Mouse (Mus musculus) left cerebral cortex, adult 18-20 months (tissue): ENCODE measurements around the gene Cfap77. TPM values are rescaled to one million over a fixed set of nuclear protein-coding genes. Genes with fewer than 3 reads are reported as not detected.

Experiments used
- DNase-seq, 2 experiments: peaks; one replicate each; pipeline ENCODE4 v3.0.0; 2021 to 2022; ENCODE audit warnings: low spot score in 2 of 2, mixed read lengths in 1 of 2
- total RNA-seq, 2 experiments: library from RNA; stranded (reverse); gene quantifications; 2 replicates each; pipeline ENCODE4 v1.2.3; 2021

Gene Cfap77
- total RNA-seq, 2 experiments from 2014 or later: not detected

DNA sequence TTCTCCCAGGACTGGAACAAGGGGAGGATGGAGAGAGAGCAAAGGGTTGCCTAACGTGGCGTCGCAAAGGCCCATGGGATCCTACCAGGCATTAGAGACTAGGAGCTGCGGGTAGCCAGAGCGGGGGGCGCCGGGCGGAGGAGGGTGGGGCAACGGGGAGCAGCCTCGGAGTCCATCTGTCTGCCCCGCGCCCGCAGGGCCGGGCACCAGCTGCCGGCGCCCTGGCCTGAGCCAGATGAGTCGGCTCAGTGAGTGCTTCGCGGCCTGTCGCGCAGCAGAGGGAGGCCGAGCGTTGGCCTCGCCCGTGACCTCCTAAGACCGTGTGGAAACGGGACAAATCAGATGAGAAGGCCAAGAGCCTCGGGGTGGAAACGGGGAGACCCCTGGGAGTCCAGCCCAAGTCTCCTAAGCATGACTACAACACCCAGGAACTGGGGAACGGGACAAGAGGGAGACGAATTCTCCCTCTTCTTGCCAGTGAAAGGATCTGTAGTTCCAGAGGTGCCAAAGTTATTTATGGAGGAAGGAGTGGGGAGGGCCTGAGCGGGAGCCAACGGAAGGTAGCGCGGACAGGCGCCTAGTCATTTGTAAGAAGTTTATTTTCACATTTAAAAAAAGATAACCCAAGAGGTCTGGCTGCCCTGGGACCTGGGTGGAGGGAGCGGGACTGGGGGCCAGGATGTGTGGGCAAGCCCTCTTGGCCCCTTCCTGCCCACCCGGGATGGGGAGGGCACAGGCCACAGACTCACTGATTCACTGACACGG lies 146.3 kb downstream of the Cfap77 start:
- DNase-seq: no peak

DNA sequence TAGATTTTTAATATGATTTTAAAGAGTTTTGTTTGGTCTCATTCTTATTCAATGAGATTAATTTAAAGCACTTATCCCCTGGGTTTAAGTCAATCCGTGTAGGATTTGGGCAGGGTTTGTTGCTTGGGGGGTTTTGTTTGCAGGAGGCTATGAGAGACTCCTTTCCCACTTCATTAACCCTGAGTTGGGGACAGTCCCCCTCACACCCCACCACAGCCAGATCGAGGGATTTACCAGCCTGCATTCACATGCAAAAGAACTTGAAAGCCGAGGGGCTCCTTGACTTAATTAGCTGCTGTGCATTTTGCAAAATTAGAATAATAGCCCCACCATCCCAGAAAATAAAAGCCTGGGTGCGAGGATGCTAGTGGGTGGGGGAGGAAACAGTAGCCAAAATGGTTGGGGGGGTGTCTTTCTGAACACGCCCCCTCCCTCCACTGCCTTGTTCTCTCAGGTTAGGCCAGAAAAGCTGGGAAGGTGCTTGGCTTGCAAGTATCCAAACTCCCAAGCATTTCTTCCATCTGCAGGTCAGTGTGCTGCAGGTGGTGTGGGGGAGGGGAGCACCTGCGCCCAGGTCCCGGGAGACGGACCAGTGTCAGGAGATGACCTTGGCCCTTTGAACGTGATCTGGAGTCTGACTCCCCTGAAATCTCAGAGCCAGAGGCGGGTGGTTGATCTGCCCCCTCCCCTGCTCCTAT lies 147.0 kb downstream of the Cfap77 start:
- no peak for DNase-seq

DNA sequence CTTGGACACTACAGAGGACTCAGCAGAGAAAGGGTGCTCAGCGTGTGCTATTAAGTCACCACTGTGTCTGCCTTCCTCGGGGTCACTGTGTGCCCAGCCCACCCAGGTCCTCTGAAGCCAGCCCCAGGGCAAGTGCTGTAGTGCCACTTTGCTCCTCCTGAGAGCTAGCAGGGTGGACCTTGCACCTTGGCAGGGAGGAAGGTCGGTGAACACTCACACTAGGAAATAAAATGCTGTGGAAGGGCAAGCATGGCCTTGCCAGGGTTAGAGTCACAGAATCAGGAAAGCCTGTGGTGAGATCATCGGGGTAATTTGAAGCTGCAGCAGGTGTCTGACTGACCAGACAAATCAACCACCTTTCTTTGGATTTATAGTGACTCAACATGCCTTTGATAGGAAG lies 149.3 kb downstream of the Cfap77 start:
- DNase-seq: no peak

DNA sequence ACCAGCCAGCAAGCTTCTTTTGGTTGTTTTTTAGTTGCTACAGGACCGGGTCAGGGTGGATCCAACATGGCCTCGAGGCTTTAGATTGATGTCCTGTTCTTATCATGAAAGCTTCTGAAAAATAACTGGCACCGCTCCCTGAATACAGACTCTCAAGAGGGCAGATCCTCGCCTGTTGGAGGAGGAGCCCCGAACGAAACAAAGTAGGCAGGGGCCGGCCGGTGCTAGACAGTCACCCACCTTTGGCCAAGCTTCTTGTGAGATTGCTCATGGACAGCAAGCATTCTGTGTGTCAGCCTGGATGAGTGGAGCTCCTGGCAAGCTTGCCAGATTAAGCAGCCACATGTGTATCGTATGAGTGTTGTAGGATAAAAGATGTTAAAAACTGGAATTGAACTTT lies 150.1 kb downstream of the Cfap77 start:
- no peak for DNase-seq

DNA sequence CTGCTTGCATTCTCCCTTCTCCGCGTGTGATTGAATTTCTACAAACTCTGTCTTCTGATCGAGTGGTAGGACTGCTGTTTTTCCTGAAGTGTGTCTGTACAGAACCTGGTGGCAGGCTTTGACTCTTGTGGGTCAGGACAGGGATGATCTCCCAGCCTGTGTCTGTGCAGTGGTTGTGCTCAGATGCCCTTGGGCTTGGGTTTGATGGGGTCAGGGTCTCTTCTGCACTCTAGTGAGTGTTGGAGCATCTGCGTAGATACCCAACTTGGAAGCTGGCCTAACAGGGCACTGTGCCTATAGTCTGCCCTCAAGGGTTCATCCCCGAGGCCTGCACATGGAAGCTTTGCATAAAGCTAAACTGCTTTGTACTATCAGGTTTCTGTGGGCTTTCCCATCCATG lies 151.0 kb downstream of the Cfap77 start:
- no peak for DNase-seq

DNA sequence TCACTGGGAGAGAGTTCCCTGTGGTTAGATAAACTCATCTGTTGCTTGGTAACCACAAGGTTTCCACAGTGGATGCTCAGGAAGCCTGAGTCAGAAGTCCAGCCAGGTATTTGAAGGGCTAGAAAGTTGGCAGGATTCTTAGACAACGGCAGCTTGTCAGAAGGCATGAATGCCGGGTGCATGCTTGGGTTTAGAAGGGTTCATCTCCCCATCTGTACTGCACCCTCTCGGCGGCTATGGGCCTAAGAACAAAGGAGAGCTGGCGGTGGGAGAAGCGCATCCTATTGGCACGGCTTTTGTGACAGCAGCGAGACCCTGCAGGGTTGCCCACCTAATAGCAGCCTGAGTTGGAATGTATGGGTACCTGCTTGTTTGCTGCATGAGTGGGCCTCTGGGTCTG lies 152.6 kb downstream of the Cfap77 start:
- DNase-seq: no peak

DNA sequence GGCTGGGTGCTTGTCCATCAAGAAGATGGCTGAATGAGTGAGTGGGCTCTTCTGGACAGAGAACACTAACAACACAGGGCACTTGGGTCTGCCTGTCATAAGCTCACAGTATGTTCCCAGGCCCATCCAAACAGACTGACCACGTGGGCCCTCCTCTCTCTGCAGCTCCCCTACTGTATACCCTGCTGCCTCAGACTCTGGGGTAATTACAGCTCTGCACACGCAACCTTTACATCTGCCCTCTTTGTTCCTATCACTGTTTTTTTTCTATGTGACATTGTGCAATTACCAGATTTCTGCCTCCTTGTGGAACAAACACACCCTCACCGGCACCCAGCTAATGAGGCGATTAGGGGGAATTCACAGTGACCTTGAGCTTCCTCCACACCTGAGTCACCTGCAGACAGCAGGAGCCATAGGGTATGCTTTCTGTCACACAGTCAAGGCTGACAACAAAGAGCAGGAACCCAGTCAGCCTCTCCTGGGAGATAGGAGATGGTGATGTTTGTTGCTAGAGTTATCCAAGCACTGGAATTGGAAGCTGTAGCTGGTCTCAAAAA lies 157.4 kb downstream of the Cfap77 start:
- DNase-seq: no peak

DNA sequence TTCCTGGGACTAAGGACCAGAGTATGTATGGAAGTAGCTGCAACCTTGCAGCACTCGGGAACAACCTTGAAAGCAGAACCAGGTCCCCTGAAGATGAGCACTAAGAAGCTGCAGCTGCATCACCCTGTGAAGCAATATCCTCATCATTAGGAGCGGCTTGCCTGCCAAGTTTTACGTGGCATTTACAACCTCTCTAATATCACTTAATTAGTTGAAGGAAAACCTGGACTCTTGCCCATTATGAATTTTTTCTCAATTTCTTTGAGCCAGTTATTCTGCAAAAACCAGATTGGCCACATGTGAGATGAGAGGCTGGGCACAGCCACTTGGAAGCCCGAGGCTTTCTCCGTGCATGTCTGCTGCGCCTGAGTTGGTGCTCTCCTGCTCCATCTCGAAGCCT lies 159.0 kb downstream of the Cfap77 start:
- no peak for DNase-seq

DNA sequence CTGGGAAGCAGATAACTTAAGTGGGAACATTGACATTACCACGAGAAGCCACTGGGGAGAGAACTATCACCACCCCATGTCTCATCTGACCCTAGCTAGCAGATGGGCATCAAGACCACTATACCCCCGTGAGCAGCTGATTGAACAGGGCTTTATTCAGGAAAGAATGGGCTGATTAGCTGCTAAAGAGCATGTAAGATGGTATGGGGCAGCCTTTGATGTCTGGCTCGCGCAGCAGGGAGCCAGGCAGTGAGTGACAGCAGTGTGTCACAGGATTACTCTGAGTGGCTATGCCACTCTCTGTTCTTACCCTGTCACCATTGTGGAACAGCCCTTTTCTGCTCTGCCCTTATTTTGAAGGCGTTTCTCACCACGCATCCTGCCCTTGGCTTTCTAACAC lies 161.3 kb downstream of the Cfap77 start:
- no peak for DNase-seq

DNA sequence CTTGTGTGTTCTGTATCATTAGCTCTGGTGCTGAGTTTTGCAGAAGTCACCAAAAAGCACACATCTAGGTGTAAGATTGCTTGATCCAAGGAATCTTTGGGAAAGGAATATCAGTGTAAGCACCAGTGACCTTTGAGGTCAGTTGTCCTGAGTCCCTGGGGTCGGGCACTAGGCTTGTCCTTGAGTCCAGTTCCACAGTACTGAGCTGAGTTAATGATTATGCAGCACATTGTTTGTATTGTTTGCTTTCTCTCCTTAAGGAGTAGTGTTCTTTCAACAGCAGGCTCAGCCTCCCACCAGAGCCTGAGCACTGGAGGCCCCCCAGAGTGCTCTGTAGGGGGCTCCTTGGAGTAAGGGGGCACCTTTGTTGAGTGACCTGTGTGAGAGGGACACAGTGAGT lies 162.1 kb downstream of the Cfap77 start:
- no peak for DNase-seq

DNA sequence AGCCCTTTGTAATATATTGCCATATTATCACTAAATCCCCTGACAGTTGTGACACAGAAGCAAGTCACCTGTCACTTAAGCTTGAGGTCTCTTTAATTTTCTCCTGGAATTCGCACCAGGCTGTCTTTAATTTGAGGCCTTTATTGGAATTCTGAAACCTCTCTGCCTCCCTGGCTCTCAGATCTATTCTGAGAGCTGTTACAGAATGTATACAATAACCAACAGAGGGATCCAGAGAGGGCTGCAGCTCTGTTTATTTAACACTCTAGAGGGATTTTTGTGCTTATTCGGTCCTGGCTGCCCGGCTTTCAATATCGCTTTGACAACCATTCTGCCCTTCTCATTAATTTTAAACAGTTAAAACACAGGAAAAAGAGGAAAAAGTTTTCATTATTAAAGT lies 170.0 kb downstream of the Cfap77 start:
- DNase-seq: no peak

DNA sequence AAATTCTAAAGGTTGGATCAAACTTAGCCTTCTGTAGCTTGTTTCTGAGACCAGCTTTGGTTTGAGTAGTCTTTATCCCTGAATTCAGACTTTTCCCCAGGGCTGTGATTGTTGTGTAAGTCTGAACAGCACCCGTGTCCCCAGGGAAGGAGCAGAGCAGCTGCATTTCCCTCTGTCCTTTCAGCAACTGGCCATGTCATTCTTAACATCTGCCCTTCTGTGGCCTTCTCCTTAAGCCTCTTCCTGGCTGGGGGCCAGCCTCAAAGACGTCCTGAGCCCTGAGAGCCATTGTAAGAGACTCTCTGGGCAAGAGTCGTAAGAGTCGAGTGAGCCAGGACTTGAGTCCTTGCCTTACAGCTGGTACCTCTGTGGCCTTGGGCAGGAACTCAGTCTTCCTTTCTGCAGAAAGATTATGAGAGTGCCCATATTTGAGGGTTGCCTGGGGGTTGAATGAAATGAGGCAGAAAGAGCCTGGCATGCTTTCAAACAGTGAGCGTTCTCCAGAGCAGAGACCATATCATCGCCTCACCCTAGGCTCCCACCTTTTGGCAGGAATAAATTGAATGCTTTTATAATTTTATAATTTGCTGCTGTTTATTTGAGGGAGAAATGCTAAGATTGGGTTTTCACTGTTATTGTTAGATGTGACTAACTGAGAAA lies 171.9 kb downstream of the Cfap77 start:
- DNase-seq: no peak

DNA sequence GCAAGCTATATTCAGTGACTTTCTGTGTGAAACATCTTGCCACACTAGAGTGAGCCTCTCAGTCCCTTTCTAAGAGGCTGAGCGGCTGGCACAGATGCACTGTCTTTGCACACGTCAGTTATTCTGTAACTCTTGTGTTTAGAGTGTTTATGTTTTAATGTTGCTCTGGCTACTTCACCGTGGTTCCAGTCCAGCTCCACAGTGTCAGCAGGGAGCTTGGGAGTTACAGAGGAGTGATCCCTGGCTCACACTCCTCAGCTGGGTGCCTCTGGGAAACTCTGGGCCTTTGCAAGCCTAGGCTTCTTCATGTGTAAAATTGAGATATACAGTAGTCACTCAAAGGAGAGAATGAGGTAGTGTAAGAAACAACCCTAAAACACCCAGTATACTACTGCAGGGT lies 172.8 kb downstream of the Cfap77 start:
- DNase-seq: no peak

DNA sequence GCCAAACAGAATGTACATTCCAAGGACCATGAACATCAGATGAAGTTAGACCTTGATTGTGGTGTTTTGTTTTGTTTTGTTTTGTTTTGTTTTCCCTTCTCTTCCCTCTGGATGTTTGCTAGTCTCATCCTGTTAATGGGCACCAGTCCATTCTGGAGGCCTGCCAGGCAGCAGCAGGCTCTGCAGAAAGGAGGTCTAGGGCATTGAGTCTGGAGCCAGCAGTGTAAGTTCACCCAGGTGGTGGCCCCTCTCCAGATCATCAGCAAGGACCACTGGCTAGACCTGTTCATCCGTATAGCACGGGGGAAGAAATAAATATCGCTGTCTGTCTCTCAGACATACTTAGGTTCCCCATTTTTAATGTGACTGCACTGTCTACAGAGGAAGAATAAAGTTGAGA lies 173.6 kb downstream of the Cfap77 start:
- no peak for DNase-seq

Other genes starting within 250 kb of the Cfap77 start
- 10 to 100 TPM; 32.4 to 36.1 TPM for gene Gtf3c4, start 214.7 kb downstream of the Cfap77 start, total RNA-seq
- gene Ddx31, start 214.7 kb downstream of the Cfap77 start, total RNA-seq: 1 to 10 TPM; 6.5 to 7.2 TPM
- not detected for gene Barhl1, start 138.4 kb downstream of the Cfap77 start, total RNA-seq
- gene Ttf1, start 5.2 kb upstream of the Cfap77 start, total RNA-seq: 10 to 100 TPM; 11.2 to 12.7 TPM
- 10 to 100 TPM; 46.9 to 51.0 TPM for gene Setx, start 69.1 kb upstream of the Cfap77 start, total RNA-seq
- 10 to 100 TPM; 77.9 to 80.7 TPM for gene Ntng2, start 197.9 kb upstream of the Cfap77 start, total RNA-seq